Mouse (Mus musculus): ENCODE data around the gene Zfyve16.

DNA sequence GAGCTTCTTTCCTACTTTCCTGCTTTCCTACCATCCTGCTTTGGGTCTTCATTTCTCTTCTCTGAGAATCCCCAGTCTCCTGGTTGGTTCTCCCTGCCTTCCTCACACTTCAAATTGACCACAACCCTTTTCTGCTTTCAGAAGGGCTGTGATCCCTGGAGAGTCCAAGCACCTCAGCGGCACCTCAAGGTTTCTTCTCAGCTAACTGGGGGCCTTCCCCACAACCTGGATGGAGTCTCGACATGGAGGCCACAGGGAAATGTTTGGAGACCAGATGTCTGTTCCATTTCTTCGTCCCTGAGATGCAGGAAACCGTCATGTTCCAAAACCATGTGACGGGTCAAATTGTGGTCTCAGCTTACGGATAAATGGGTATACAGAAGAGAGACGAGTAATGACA, 83.8 kb downstream of the Zfyve16 start:
- TF ChIP-seq CTCF (IDR thresholded peaks at IDR 0.05; ENCODE audit: low read depth): no peak
- no peak for TF ChIP-seq EP300 (IDR thresholded peaks at IDR 0.05; ENCODE audit: low read depth)

Data from heart, postnatal 0 days (tissue).